Mouse (Mus musculus) heart, embryonic 16.5 days (tissue): ENCODE results near the gene Olfr68. TPM values are rescaled to one million over a fixed set of nuclear protein-coding genes. Genes with fewer than 3 reads are reported as not detected.
"Not testable (repeated sequence)": the region's sequence is repeated elsewhere in the genome, so short reads cannot be mapped to it uniquely, and the experiment has no call there.

Experiments used
- ATAC-seq: fragments of 200-750 bp; cut with Nextera tagmentation; replicated peaks from 2 replicates; pipeline ENCODE4 v1.8.0; 2017; ENCODE audit warnings: moderate number of reproducible peaks; ENCODE audit not compliant: insufficient read depth, low FRiP score; ENCODE audit errors: extremely low read depth
- H3K27ac ChIP-seq: fragments of 300-500 bp; sonication (generic); 2 replicates; pipeline ENCODE4 v1.5.1; 2014; ENCODE audit warnings: mild to moderate bottlenecking, low read length, control low read depth, moderate library complexity
- H3K27me3 ChIP-seq: fragments of 300-500 bp; sonication (generic); 2 replicates; pipeline ENCODE4 v1.6.1; 2014; ENCODE audit warnings: low read length, mixed read lengths; ENCODE audit not compliant: control insufficient read depth, insufficient read depth
- H3K36me3 ChIP-seq: fragments of 300-500 bp; sonication (generic); 2 replicates; pipeline ENCODE4 v1.6.1; 2014; ENCODE audit not compliant: control insufficient read depth, insufficient read depth
- H3K4me1 ChIP-seq: fragments of 300-500 bp; sonication (generic); 2 replicates; pipeline ENCODE4 v1.6.1; 2014; ENCODE audit warnings: low read length, mixed read lengths; ENCODE audit not compliant: control insufficient read depth, insufficient read depth
- H3K4me2 ChIP-seq: fragments of 300-500 bp; sonication (generic); 2 replicates; pipeline ENCODE4 v1.6.1; 2014; ENCODE audit warnings: low read depth, mild to moderate bottlenecking, control low read depth, low read length
- H3K4me3 ChIP-seq: fragments of 300-500 bp; sonication (generic); 2 replicates; pipeline ENCODE4 v1.5.1; 2014; ENCODE audit warnings: mild to moderate bottlenecking, control low read depth, low read length
- H3K9ac ChIP-seq: fragments of 300-500 bp; sonication (generic); 2 replicates; pipeline ENCODE4 v1.6.1; 2014; ENCODE audit warnings: low read length, control low read depth
- H3K9me3 ChIP-seq: fragments of 300-500 bp; sonication (generic); replicated peaks from 2 replicates; pipeline ENCODE4 v1.6.1; 2016; ENCODE audit warnings: low read length; ENCODE audit not compliant: control insufficient read depth
- WGBS: fragments of 180-500 bp; shearing (Covaris S2); extraction: QIAGEN DNeasy Blood & Tissue Kit; methylation state at CpG from one replicate; pipeline ENCODE4 v1.1.7; 2014; 5-methylcytosine and 5-hydroxymethylcytosine counted together
- polyA plus RNA-seq: library from polyadenylated mRNA; unstranded; fragments of >200 nt; fragmentation: Nextera tagmentation; extraction: Ambion mirVana; gene quantifications from 2 replicates; pipeline ENCODE4 v1.2.1, GENCODE M21; 2015

Gene Olfr68
- polyA plus RNA-seq, 1 experiment from 2014 or later: not detected

DNA sequence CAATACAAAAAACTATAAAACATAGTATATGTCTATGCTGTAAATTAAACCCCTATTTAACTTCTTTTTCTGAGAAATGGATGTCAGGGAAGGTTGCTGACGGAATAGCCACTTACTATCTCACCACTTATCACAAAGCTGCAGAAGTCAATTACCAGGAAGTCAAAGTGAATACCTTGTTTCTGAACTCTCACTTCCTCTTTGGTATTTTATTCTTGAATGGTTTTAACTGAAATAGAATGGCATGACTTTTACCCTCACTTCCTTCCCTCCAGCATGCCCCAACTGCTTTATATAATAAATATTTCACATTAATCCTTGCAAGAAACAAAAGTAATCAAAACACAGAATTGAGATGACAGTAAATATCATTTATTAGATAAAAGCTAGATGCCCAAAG lies 32.7 kb upstream of the Olfr68 start:
- 44% methylated on average over 1 of the region's 1 CpGs for WGBS
- no peak overlapping the region for H3K4me2 ChIP-seq
- H3K9ac ChIP-seq: no peak overlapping the region
- no peak overlapping the region for H3K27ac ChIP-seq
- ATAC-seq: no peak
- H3K27me3 ChIP-seq: no peaks in the 10 kb centered on the region
- no peaks in the 10 kb centered on the region for H3K9me3 ChIP-seq
- no peak overlapping the region for H3K4me3 ChIP-seq
- no peaks in the 10 kb centered on the region for H3K36me3 ChIP-seq
- no peaks in the 10 kb centered on the region for H3K4me1 ChIP-seq

DNA sequence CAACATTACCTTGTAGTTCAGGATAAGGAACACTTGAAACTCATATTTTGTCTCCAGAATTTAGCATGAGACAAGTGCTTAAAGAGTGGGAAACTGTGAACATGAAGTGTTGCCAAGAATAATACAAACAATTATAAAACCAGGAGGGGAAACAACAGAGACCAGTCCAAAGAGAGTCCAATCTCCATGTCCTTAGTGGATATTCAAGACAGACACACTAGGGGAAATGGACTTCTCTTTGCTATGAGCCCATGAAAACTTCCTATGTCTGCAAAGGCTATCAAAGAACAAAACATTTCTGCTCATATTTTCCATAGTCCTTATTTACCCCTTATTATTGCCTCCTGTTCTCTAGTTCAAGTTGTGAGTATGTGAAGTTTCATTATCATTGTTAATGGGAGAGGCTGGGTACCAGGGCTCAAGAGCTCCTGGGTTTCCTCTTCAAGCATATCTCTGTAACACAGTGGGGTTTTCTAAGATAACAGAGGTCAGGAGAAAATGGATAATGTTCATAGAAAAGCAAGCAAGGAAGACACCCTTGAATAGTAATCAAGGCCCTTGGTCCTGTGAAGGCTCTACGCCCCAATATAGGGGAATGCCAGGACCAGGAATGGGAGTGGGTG lies 31.8 kb upstream of the Olfr68 start:
- Histone ChIP-seq H3K27me3 (no peaks in the 10 kb centered on the region), H3K4me3 (no peak overlapping the region), H3K9me3 (no peaks in the 10 kb centered on the region), H3K36me3 (no peaks in the 10 kb centered on the region), H3K27ac (no peak overlapping the region), H3K9ac (no peak overlapping the region), H3K4me2 (no peak overlapping the region), H3K4me1 (no peaks in the 10 kb centered on the region)
- WGBS: 50% methylated on average over 1 of the region's 1 CpGs
- no peak for ATAC-seq

DNA sequence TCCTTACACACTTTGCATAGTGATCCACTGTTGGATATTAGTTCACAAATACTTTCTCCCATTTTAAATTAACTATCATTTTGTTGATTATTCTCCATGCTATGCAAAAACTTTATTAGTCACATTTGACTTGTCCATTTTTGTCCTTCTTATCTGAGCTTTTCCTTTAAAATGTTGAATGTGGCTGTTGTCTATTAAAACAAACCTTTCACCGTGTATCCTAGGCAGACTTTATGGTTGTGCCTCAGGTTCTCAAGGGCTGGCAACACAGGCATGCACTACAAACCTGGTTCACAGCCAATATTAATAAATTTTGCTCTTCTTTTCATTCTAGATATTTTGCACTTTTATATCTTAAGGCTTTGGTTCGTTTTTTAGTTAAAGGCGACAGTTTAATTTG lies 31.2 kb upstream of the Olfr68 start:
- ATAC-seq: no peak
- Histone ChIP-seq H3K9ac (no peak overlapping the region), H3K27ac (no peak overlapping the region), H3K4me3 (no peak overlapping the region), H3K4me1 (no peaks in the 10 kb centered on the region), H3K27me3 (no peaks in the 10 kb centered on the region), H3K4me2 (no peak overlapping the region), H3K36me3 (no peaks in the 10 kb centered on the region), H3K9me3 (no peaks in the 10 kb centered on the region)
- WGBS: 71% methylated on average over 3 of the region's 3 CpGs

DNA sequence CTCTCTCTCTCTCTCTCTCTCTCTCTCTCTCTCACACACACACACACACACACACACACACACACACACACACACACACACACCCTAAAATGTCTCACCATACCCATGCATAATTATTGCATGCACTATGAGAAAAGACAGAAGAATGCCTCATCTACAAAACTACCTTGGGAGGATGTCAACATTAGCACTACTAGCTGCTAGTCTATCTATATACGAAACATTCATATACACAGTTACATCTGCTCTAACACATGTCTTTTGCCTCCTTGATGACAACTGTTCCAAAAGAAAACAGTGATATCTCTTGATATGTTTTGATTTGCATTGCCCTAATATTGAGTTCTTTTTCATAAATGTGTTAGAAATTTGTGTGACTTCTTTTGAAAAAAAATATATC lies 30.8 kb upstream of the Olfr68 start:
- ATAC-seq: no peak
- H3K27me3 ChIP-seq: no peaks in the 10 kb centered on the region
- no peak overlapping the region for H3K4me3 ChIP-seq
- no peaks in the 10 kb centered on the region for H3K36me3 ChIP-seq
- H3K9me3 ChIP-seq: no peaks in the 10 kb centered on the region
- H3K27ac ChIP-seq: no peak overlapping the region
- H3K4me1 ChIP-seq: no peaks in the 10 kb centered on the region
- H3K4me2 ChIP-seq: no peak overlapping the region
- WGBS: 80% methylated on average over 1 of the region's 1 CpGs
- H3K9ac ChIP-seq: no peak overlapping the region

DNA sequence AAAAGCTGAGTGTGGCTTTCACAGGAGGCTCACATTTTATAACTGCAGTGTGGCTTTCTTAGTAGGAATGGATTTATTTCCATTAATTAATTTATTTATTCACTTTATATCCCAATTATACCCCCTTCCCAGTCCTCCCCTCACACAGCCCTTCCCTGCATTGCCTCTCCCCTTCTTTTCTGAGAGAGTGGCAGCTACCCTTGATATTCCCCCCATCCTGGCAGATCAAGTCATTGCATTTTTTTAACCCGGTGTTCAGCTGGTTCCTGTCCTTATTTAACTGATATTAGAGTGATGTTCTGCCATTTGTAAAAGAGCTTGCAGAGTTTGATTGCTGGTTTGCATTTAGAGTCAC lies 30.3 kb upstream of the Olfr68 start:
- 48% methylated on average over 1 of the region's 1 CpGs for WGBS

DNA sequence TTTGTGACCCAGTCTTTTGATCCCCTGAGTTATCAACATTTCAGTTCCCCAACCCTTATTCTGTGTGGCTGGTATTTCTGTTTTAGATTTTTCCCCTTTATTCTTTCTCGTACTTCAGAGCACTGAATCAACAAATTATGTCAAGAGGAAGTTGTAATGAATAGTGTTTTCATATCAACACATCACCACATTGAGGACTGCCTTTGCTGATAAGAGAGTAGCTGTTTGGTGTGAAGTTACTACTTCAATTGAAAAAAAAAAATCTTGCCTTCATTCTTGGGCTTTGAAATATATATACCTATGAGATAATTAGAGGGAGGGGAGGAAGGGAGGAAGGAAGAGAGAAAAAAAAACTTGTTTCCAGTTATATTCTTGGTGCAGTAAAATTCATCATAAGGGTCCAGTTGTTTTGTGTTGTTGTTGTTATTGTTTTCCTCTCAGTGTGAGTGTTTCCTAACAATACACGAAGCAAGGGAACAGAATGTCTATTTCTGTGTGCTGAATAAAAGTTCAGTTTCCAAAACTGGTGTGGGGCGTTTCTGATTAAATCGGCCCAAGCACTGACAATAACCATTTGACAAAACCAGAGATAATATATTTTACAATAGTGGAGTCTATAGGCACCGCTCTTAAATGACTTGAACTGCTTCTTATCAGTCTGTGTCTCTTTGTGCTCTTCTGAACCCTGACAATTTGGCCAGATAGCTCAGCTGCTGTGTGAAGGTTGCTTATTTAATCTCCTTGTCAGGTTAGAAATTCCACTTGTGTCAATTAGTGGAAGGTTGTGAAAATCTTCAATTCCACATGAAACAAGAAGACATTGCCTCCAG lies 29.7 kb upstream of the Olfr68 start:
- Histone ChIP-seq H3K27ac (no peak overlapping the region), H3K27me3 (no peaks in the 10 kb centered on the region), H3K36me3 (no peaks in the 10 kb centered on the region), H3K9me3 (no peaks in the 10 kb centered on the region), H3K9ac (no peak overlapping the region), H3K4me3 (no peak overlapping the region), H3K4me1 (no peaks in the 10 kb centered on the region), H3K4me2 (no peak overlapping the region)
- ATAC-seq: no peak
- 27% methylated on average over 5 of the region's 5 CpGs for WGBS

More for the DNA sequence above, 30.3 kb upstream of the Olfr68 start:
- no peaks in the 10 kb centered on the region for H3K36me3 ChIP-seq
- H3K9me3 ChIP-seq: no peaks in the 10 kb centered on the region
- no peak overlapping the region for H3K27ac ChIP-seq
- no peaks in the 10 kb centered on the region for H3K4me1 ChIP-seq
- no peak overlapping the region for H3K4me2 ChIP-seq
- H3K4me3 ChIP-seq: no peak overlapping the region
- no peaks in the 10 kb centered on the region for H3K27me3 ChIP-seq
- H3K9ac ChIP-seq: no peak overlapping the region
- ATAC-seq: no peak

DNA sequence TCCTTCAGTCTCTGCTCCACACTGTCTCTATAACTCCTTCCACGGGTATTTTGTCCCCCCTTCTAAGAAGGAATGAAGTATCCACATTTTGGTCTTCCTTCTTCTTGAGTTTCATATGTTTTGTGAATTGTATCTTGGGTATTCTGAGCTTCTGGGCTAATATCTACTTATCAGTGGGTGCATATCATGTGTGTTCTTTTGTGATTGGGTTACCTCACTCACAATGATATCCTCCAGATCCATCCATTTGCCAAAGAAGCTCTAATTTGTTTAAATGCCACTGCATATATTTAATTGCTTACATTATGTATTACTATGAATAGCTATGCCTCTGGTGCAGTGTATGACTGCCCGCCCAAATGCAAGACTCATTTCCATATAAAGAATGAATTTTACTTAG lies 28.6 kb upstream of the Olfr68 start:
- H3K36me3 ChIP-seq, H3K9ac ChIP-seq, H3K4me3 ChIP-seq, H3K4me2 ChIP-seq, H3K4me1 ChIP-seq, H3K27ac ChIP-seq, H3K27me3 ChIP-seq, ATAC-seq, H3K9me3 ChIP-seq: not testable (repeated sequence)
- 58% methylated on average over 2 of the region's 2 CpGs for WGBS

DNA sequence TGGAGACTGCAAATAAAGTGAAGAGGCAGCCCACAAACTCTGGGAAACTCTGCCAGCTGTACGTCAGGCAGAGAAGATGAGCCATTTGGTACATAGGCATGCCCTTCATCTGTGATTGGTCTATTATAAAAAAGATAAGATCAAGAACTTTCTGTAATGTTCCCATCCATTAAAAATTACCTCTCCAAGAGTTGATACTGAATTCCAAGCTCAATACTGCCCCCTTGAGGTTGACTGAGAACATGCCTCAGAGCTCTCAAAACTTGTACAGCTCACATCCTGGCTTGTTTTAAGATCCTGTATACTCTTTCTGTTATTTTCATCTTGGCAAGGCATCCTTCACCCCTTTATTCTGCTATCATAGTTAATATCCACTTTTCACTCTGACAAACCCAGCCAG lies 27.4 kb upstream of the Olfr68 start:
- no peaks in the 10 kb centered on the region for H3K9me3 ChIP-seq
- no peaks in the 10 kb centered on the region for H3K27me3 ChIP-seq
- no peak overlapping the region for H3K27ac ChIP-seq
- 37% methylated on average over 1 of the region's 1 CpGs for WGBS
- no peak for ATAC-seq
- no peak overlapping the region for H3K4me3 ChIP-seq
- H3K36me3 ChIP-seq: no peaks in the 10 kb centered on the region
- H3K4me2 ChIP-seq: no peak overlapping the region
- no peaks in the 10 kb centered on the region for H3K4me1 ChIP-seq
- H3K9ac ChIP-seq: no peak overlapping the region

DNA sequence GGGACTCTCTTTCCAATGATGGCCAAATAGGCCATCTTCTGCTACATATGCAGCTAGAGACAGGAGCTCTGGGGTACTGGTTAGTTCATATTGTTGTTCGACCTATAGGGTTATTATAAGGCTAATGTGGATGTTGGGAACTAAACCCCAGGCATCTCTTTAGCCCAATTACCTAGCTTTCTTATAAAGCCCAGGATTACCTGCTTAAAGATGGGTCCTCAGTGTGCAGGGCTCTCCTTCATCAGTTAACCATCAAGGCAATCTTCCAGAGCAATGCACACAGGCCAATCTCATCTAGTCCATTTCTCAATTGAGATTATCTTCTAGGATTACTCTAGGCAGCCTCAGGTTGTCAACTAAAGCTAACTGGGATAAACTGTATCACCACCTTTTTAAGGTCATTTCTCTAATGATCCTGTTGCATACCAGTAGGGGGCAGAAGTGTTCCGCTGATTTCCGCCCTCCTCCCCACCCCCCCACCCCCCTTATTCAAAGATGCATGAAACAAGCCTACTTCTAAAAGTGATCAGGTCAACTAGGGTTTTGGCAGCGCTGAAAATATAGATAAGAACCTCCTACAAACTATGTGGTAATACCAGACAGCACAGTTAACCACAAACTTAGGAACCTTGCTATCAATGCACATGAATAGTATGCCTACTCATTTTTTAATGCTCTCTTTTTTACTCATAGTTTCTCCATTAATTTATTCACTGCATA lies 13.3 kb upstream of the Olfr68 start:
- H3K27ac ChIP-seq: no peak overlapping the region
- no peak overlapping the region for H3K9ac ChIP-seq
- H3K9me3 ChIP-seq: peaks cover 2% of the 10 kb centered on the region; the same call in 1 of the 2 replicates
- H3K4me3 ChIP-seq: no peak overlapping the region
- H3K4me2 ChIP-seq: no peak overlapping the region
- 15% methylated on average over 4 of the region's 4 CpGs for WGBS
- no peak for ATAC-seq
- H3K27me3 ChIP-seq: no peaks in the 10 kb centered on the region
- H3K36me3 ChIP-seq: no peaks in the 10 kb centered on the region
- no peaks in the 10 kb centered on the region for H3K4me1 ChIP-seq
